Mouse (Mus musculus) brain, embryonic 14.5 days (tissue): ENCODE results near the gene Camsap2.

ENCODE experiments used
- CTCF ChIP-seq: fragments of 200-500 bp; IDR thresholded peaks from 2 replicates; pipeline ENCODE4 v1.5.1; 2012; ENCODE audit warnings: inconsistent platforms, mild to moderate bottlenecking, moderate library complexity, borderline replicate concordance; ENCODE audit not compliant: insufficient read depth, insufficient read length; ENCODE audit errors: extremely low read depth
- POLR2A ChIP-seq: fragments of 200-500 bp; IDR thresholded peaks from 2 replicates; pipeline ENCODE4 v1.6.1; 2012; ENCODE audit warnings: mild to moderate bottlenecking, inconsistent platforms, borderline replicate concordance; ENCODE audit not compliant: poor library complexity, insufficient read depth, insufficient read length, severe bottlenecking; ENCODE audit errors: extremely low read depth

GRCm38 (mm10) chr1:136386914-136387313 lies 41.0 kb upstream of the Camsap2 start:
- TF ChIP-seq CTCF (no peak), POLR2A (no peak)
